Mouse (Mus musculus): ENCODE results near the gene Bcl2a1c. TPM values are rescaled to one million over a fixed set of nuclear protein-coding genes. Genes with fewer than 3 reads are reported as not detected.
"Not testable (repeated sequence)": the region's sequence is repeated elsewhere in the genome, so short reads cannot be mapped to it uniquely, and the experiment has no call there.

Bcl2a1c gene
- polyA plus RNA-seq (2012; rRNA removed), result not detected in 2 replicates

- not testable (repeated sequence) for DNase-seq (ENCODE audit: low read depth in 1 of 2, low spot score in 2 of 2); H3K36me3 ChIP-seq (ENCODE audit: control insufficient read depth, insufficient read depth, low read length); H3K27me3 ChIP-seq (ENCODE audit: control insufficient read depth, insufficient read depth, low read length); H3K4me1 ChIP-seq (ENCODE audit: control insufficient read depth, insufficient read depth, insufficient read length); H3K4me3 ChIP-seq (ENCODE audit: extremely low read depth, insufficient read depth, insufficient read length); H3K27ac ChIP-seq (ENCODE audit: insufficient read depth, low read length)
- 41% methylated on average over 9 of the region's 9 CpGs for WGBS
Observed at GRCm38 (mm10) chr9:114329855-114330254, at the start of gene Bcl2a1c. Gene Bcl2a1c (plus strand): TSS chr9:114330135.

GRCm38 (mm10) chr9:114305957-114306356 lies 24.0 kb upstream of the Bcl2a1c start:
- H3K36me3 ChIP-seq (ENCODE audit: control insufficient read depth, insufficient read depth, low read length); H3K27me3 ChIP-seq (ENCODE audit: control insufficient read depth, insufficient read depth, low read length); H3K4me1 ChIP-seq (ENCODE audit: control insufficient read depth, insufficient read depth, insufficient read length); H3K27ac ChIP-seq (ENCODE audit: insufficient read depth, low read length); H3K4me3 ChIP-seq (ENCODE audit: extremely low read depth, insufficient read depth, insufficient read length); DNase-seq (ENCODE audit: low read depth in 1 of 2, low spot score in 2 of 2): not testable (repeated sequence)

- not testable (repeated sequence) for DNase-seq (ENCODE audit: low read depth in 1 of 2, low spot score in 2 of 2); H3K27me3 ChIP-seq (ENCODE audit: control insufficient read depth, insufficient read depth, low read length); H3K27ac ChIP-seq (ENCODE audit: insufficient read depth, low read length); H3K4me3 ChIP-seq (ENCODE audit: extremely low read depth, insufficient read depth, insufficient read length); H3K4me1 ChIP-seq (ENCODE audit: control insufficient read depth, insufficient read depth, insufficient read length); H3K36me3 ChIP-seq (ENCODE audit: control insufficient read depth, insufficient read depth, low read length)
- 68% methylated on average over 2 of the region's 2 CpGs for WGBS
Observed at GRCm38 (mm10) chr9:114311752-114312151, 18.2 kb upstream of the Bcl2a1c start.

GRCm38 (mm10) chr9:114318021-114318420 lies 11.9 kb upstream of the Bcl2a1c start:
- 1% methylated on average over 2 of the region's 2 CpGs for WGBS
- Histone ChIP-seq H3K27me3 (ENCODE audit: control insufficient read depth, insufficient read depth, low read length) (no peaks in the 10 kb centered on the region), H3K4me3 (ENCODE audit: extremely low read depth, insufficient read depth, insufficient read length) (no peak overlapping the region), H3K27ac (ENCODE audit: insufficient read depth, low read length) (no peak overlapping the region), H3K36me3 (ENCODE audit: control insufficient read depth, insufficient read depth, low read length) (no peaks in the 10 kb centered on the region), H3K4me1 (ENCODE audit: control insufficient read depth, insufficient read depth, insufficient read length) (no peaks in the 10 kb centered on the region)
- TF ChIP-seq CTCF (IDR thresholded peaks at IDR 0.05; ENCODE audit: extremely low read depth, insufficient read depth, insufficient read length, insufficient replicate concordance) (peak; percentile 43; the same call in 1 of the 2 replicates), POLR2A (IDR thresholded peaks at IDR 0.05; ENCODE audit: low read depth, low read length) (no peak)
- peak in 1 of 2 experiments; percentile 8 for DNase-seq (ENCODE audit: low read depth in 1 of 2, low spot score in 2 of 2)

GRCm38 (mm10) chr9:114326011-114326748 lies 3.8 kb upstream of the Bcl2a1c start:
- H3K4me1 ChIP-seq (ENCODE audit: control insufficient read depth, insufficient read depth, insufficient read length), result no peaks in the 10 kb centered on the region
- TF ChIP-seq POLR2A (IDR thresholded peaks at IDR 0.05; ENCODE audit: low read depth, low read length), result no peak
- TF ChIP-seq CTCF (IDR thresholded peaks at IDR 0.05; ENCODE audit: extremely low read depth, insufficient read depth, insufficient read length, insufficient replicate concordance), result no peak
- WGBS, result 62% methylated on average over 3 of the region's 3 CpGs
- no peaks in the 10 kb centered on the region for H3K36me3 ChIP-seq (ENCODE audit: control insufficient read depth, insufficient read depth, low read length)
- no peak for DNase-seq (ENCODE audit: low read depth in 1 of 2, low spot score in 2 of 2)
- no peak overlapping the region for H3K4me3 ChIP-seq (ENCODE audit: extremely low read depth, insufficient read depth, insufficient read length)
- H3K27ac ChIP-seq (ENCODE audit: insufficient read depth, low read length), result no peak overlapping the region
- H3K27me3 ChIP-seq (ENCODE audit: control insufficient read depth, insufficient read depth, low read length), result no peaks in the 10 kb centered on the region

- not testable (repeated sequence) for H3K27me3 ChIP-seq (ENCODE audit: control insufficient read depth, insufficient read depth, low read length); H3K36me3 ChIP-seq (ENCODE audit: control insufficient read depth, insufficient read depth, low read length); H3K27ac ChIP-seq (ENCODE audit: insufficient read depth, low read length); H3K4me1 ChIP-seq (ENCODE audit: control insufficient read depth, insufficient read depth, insufficient read length); DNase-seq (ENCODE audit: low read depth in 1 of 2, low spot score in 2 of 2); H3K4me3 ChIP-seq (ENCODE audit: extremely low read depth, insufficient read depth, insufficient read length)
Observed at GRCm38 (mm10) chr9:114328332-114328731, 1.6 kb upstream of the Bcl2a1c start.

- H3K27me3 ChIP-seq (ENCODE audit: control insufficient read depth, insufficient read depth, low read length), result no peaks in the 10 kb centered on the region
- no peaks in the 10 kb centered on the region for H3K36me3 ChIP-seq (ENCODE audit: control insufficient read depth, insufficient read depth, low read length)
- under 1% methylated on average over 48 of the region's 48 CpGs for WGBS
- DNase-seq (ENCODE audit: low read depth in 1 of 2, low spot score in 2 of 2), result no peak
- H3K4me1 ChIP-seq (ENCODE audit: control insufficient read depth, insufficient read depth, insufficient read length), result peaks cover 6% of the 10 kb centered on the region
- TF ChIP-seq CTCF (IDR thresholded peaks at IDR 0.05; ENCODE audit: extremely low read depth, insufficient read depth, insufficient read length, insufficient replicate concordance), result no peak
- no peak for TF ChIP-seq POLR2A (IDR thresholded peaks at IDR 0.05; ENCODE audit: low read depth, low read length)
- no peak overlapping the region for H3K27ac ChIP-seq (ENCODE audit: insufficient read depth, low read length)
- H3K4me3 ChIP-seq (ENCODE audit: extremely low read depth, insufficient read depth, insufficient read length), result peak overlapping the region; percentile 56
Observed at GRCm38 (mm10) chr9:114367783-114368470, 38.0 kb downstream of the Bcl2a1c start.

Measured in spleen, adult 2 months (tissue).